Mouse (Mus musculus) retina, embryonic 14.5 days (tissue): ENCODE measurements around the gene Kcnj15.

Source experiments
- DNase-seq: peaks from one replicate; pipeline ENCODE4 v3.0.0-alpha.2; 2015; ENCODE audit warnings: low spot score

The Kcnj15 gene

DNA sequence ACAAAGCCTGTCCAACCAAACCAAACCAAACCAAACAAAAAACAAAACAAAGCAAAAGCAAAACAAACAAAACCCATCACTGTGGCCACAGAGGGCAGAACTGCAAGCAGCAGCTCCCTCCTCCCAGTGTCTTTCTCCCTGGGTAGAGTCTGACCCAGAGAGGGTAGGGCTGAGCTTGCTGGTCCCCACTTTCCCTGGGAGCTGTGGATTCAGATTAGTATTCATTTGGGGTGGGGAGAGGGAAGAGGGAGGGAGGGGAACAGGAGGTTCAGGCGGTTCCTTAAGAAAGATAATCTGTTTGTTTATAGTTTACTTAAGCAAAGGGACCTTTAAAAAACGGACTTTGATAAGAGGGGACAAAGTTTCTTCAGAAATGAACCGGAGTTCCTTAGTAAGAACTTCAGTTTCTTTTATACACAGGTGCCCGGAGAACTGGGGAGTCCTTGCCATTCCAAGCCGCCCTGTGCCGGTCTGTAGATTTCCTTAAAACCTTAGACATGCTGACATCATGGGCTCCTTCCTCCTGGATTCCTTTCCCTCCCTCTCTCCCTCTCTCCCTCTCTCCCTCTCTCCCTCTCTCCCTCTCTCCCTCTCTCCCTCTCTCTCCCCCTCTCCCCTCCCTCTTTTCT lies at the start of gene Kcnj15:
Gene Kcnj15, plus strand, starts transcription at position 293 of the 629 bp plus-strand sequence.
- no peak for DNase-seq

DNA sequence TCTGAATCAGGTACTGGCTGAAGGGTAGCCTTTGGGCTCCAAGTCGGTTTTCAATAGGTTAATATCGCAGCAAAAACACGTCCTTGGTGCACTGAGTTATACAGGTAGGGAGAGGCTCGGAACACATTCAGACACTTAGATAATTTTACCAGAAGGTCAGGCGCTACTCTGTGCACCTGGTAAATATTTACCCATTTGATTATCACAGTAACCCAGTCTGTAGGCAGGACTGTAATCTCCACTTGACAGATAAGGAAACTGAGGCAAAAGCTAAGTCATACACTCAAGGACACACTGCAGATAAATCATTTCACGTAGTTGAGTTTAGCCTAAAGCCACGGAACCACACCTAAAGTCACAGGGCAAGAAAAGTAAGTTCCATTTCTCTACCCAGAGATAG lies 49.1 kb upstream of the Kcnj15 start:
- DNase-seq, result no peak

DNA sequence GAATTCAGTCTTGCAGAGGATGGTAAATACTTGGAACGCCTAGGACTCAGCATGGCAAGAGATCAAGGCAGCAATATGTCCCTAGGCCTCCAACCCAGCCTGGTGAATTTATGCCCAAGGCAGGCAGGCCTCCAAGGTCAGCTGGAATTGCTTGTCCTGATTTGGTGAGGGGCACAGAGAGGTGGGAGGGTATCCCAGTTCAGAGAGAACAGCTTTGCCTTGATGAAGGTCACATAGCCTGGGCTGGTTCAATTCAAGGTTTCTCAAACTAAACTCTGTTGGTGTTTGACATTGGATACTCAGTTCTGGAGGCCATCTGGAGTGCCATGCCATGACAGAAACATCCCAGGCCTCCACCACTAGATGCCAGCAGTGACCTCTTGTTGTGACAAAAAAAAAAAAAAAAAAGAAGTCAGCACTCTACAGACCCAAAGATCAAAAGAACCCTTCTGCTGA lies 48.3 kb upstream of the Kcnj15 start:
- no peak for DNase-seq

DNA sequence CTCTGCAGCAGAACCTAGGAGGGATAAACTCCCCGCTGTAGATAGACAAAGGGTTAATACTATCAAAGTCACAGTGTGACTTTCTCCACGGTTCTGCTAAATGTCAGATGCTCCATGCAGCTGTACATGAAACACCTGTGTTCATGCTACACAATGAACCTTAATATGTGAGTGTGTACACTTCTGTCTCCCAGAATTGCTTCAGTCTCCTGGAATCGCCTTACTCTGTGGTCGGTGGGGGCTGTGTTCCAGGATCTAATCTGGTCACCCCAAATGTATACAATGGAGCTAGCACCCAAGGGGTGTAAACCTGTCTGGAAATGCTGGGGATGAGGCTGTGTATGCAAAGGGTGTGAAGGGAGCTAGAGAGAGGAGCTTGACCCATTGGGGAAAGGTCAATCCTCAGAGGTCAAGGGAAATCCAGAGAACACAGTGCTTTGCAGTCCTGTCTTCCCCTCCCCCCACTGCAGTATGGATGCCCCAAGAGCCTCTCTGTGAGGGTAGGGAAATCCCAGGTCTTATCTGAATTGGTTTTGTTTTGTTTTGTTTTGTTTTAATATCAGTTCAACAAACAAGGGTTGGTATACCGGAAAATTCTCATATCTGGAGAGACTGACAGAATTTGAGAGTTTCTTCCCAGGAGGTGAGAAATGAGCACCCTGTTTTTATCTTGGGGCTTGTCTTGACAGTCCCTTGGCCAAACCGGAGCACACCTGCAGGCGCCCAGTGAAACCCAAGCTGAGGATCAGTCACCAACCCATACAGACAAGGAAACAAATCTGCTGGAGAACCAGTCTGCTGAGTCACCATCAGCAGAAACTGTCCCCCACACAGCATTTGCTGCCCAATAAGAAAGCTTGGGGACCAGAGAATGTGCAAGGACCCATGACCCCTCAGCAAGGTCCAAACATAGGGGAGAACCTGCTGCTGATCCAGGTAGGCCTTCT lies 42.8 kb upstream of the Kcnj15 start:
- DNase-seq, result no peak

DNA sequence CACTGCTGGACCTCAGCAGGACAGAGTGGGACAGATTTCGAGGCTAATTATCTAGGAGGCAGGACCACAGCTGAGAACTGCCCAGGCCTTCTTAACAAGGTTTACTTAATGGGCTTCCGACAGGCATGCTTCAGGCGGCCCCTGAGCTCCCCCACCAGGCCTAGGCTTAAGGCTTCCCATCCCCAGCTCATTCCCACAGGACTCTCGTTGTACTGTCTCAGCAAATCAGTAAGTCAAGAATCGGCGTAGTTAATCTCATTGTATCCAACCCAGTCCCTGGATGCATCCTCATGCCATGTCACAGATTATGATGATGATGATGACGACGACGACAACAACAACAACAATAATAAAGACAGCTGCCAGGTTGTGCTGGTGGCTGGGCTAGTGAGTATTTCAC lies 41.6 kb upstream of the Kcnj15 start:
- no peak for DNase-seq

DNA sequence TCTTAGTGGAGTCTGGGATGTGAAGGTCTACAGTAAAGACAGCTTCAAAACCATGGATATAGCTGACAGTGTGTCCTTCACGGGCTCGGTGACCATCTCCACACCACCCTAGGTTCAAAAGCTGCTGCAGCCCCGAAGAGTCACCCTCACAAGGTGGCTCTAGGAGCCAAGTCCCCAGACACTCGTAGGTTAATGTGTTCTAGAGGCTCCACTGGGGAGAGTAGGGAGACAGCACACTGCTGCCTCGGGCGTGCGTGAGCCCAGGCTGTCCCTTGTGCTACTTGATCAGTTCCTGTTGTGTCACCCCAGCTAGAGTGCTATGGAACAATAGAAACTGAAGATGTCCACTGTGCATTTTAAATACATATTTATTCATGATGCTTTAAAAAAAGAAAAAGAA lies 41.0 kb upstream of the Kcnj15 start:
- no peak for DNase-seq

DNA sequence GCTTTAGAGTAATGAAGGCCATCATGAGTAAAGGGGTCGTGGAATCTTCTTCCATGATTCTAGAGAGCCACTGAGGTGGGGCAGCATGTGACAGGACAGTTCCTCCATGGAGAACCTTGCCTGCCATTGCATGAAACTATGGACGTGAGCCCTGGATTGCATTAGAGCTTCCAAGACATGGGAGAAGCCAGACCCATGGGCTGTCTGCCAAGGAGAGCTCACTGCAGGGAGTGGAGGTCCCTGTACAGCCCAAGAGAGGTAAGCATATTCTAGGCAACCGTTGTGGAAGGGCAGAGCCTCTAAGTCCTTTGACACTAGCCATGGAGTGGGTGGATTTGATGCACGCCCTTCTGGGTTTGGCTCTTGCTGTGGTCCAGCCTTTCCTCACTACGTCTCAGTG lies 40.5 kb upstream of the Kcnj15 start:
- DNase-seq, result no peak

DNA sequence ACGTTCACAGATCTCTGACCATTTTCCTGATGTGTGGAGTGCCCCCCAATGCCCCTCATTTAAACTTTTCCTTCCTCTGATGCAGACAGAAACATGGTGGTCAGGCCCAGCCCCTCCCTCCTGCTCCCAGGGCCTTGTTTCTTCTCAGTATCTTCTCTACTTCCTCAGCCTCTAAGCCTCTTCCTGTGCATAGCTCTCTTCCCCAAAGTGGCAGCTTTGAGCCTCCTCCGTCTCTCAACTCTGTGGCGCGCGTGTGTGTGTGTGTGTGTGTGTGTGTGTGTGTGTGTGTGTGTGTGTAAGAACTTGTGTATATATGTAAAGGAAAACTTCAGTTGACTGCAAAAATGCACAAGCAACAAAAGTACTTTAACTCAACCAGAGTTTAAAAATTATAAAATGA lies 38.6 kb upstream of the Kcnj15 start:
- DNase-seq, result no peak

DNA sequence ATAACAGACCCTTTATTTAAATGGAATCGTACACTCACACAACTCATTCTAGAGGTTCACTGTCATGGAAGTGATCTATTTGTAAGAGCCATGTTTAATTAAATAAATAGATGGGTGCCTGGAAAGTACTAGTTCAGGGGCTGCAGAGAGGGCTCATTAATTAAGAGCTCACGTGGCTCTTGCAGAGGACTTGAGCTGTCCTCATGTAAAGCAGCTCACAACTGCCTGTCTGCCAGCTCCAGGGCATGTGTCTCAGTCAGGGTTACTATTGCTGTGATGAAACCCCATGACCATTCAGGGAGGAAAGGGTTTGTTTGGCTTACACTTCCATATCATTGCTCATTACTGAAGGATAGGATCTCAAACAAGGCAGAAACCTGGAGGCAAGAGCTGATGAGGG lies 37.9 kb upstream of the Kcnj15 start:
- DNase-seq, result no peak

DNA sequence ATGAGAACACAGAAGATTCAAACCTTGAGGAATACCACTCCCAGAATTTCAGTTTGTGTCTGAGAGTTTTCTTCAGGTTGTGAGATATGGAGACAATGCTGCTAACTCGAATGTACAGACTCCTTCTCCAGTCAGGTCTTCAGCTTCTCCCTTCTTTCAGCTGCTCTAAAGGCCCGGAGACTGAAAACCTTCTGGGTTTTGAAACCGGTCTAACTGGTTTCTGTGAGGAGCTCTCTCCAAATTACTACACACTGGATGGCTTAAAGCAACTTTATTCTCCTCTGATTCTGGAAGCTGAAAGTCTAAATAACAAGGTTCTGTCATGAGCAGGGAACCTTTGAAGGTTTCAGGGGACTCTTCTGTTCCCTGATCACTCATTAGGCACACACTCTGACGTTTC lies 36.3 kb upstream of the Kcnj15 start:
- DNase-seq, result no peak

DNA sequence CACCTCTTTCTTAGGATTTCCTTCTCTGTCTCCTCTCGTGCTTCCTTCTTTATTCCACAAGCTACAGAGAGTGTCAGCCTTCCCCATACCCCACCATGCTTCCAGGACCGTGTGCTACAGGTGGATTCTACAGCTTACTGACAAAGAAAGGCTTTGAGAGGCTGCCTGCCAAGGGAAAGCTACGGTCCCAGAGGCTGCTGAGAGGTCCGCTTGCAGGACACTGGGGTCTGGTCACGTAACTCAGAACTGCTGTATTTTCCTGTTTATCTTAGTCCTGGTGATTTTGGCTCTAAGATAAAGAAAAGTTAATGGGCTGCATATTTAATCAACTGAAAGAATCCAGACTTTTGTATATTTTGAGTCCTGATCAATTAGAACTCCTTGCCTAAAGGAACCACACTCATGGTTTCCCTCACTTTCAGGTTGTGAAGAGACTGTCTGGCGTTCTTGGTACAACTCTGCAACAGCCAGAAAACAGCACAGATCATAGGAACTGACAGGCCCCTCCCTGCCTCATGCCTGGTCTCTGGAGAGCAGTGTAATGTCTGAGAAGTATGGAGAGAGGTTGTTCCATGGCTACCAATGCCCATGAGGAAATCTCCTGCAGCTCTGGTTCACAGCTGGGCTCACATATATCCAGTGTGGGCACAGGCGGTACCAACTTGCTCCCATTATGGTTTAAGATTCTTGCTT lies 35.2 kb upstream of the Kcnj15 start:
- DNase-seq, result no peak

DNA sequence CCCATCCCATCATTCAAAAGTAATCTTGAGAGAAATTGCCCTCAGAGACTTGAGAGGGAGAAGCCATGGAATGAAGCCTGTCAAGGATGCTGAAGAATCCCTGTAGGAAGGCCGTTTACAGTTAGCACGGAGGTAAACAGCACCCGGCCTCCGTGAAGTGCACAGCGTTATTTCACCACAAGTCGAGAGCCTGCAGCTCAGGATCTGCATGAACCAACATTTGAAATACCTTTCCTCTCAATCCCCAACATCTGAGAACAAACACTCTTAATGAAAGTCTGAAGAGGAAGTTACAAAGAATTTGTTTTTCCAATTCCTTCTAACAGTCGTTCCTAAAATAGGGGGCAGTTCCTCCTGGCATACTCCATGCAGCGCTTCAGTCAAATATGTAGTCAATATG lies 33.9 kb upstream of the Kcnj15 start:
- no peak for DNase-seq

DNA sequence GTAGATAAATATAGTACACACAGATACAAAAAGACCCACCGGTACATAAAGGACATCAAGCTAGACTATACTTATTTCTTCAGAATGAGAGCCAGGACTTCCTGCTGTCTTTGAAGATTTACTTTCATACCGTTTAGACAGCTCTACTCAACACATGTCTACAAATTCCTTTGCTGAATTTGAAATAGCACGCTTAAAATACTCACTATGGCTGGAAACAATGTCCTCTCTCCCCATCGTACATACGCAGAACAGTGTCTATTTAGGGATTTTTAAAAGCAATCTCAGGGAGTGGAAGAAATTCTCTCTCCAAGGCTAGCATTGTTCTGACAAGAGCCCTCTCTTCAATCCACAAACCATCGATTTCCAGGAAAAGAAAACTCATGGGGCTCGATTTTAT lies 32.1 kb upstream of the Kcnj15 start:
- no peak for DNase-seq

DNA sequence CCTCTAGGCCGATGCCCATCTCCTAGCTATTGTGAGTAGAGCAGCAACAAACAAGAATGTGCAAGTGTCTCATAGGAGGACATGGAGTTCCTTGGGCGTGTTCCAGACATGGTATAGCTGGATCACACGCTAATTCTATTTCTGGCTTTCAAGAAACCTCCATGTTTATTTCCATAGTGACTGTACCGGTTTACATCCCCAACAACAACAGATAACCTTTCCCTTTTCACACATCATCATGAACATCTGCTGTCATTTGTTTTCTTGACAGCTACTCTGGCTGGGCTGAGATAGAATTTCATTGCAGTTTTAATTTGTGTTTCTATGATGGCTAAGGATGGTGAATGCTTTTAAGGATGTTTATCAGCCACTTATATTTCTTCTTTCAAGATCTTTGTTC lies 25.6 kb upstream of the Kcnj15 start:
- no peak for DNase-seq

DNA sequence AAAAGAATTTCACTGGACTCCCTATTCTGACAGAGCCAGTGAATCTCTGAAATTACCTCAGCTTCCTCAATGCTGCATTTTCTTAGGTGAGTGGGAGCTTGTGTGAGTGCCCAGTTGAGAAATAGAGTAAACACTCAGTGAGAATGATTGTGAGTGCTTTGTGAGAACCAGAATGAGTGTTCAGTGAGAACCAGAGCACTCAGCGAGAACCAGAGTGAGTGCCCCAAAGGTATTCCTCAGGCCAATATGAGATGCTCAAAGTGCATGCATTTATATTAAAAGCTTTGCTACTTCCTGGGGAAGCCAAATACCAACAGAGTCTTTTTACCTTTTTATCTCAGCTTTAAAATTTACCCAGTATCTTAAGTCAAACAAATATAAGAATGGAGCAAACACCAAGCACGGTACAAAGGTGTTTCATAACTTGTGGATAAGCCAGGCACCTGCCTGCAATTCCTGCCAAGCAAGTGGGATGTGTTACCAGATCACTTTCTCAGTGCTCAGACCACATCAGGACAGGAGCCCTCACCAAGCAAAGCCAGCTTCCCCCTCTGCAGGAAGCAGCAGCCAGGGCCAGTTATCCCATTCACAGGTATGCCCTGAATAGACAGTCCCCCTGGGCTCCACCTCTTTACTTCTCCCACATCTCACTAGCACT lies 22.3 kb upstream of the Kcnj15 start:
- DNase-seq, result no peak

DNA sequence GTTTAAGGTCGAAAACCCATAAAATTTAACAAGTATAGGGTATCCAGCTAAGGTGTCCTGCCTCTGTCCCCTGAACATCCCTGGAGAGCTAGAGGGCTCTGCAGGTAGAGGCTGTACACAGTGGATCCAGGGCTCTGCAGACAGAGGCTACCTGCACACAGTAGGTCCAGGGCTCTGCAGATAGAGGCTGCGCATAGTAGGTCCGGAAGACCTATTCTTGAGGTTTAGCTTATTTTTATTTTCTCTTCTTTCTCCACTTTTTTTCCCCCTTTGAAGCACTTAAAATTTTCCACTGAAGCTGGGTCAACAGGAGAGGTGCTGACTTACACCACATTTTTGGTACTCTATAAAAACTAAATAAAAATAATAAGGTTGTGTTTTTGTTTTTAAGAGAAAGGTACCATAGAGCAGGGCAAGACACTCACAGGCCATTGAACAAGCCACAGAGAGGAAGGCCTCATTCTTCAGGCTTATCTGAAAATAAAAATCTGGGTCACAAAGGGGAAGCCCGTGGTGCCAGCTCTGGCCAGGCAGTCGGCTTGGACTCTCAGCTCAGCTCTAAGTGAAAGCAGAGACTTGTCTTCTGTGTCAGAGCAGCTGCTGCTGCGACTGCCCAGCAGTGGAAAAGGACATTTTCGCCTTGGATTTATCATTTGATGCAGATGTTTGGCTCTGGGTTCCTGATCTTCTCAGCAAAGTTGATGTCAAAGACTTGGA lies 18.0 kb upstream of the Kcnj15 start:
- DNase-seq, result no peak

DNA sequence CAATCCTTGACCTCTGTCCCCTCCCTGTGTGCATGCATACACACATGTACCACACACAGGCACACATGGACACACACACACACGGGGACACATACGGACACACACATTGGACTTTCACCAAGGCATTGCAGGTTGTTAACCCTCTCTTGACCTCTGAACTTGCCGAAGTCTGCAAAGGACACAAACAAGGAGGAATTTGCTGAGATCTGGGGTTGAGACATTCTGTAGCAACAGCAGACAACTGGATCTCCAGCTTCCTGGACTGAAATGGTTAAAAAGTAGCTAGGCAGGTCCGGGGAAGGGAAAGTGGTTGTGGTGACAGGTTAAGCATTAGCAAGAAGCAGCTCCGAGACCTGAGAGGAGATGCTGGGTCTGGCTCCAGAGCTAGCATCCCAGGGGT lies 16.7 kb upstream of the Kcnj15 start:
- DNase-seq, result no peak

DNA sequence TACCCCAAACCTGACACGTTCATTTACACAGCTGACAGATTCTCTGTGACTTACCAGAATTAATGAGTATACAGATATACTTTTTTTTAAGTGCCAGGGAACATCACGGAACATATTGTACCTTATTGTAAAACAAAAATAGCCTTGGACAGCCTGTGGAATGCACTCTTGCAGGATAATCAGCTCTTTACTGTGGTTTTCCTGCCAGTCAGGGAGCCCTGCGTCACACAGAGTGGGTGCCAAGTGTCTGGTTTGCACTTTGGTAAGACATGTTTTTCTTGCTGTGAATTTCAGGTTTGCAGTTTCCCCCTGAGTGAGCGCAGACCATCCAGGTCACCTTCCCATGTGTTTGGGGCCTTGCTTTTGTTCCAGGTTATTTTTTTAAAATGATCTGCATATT lies 15.8 kb upstream of the Kcnj15 start:
- no peak for DNase-seq

DNA sequence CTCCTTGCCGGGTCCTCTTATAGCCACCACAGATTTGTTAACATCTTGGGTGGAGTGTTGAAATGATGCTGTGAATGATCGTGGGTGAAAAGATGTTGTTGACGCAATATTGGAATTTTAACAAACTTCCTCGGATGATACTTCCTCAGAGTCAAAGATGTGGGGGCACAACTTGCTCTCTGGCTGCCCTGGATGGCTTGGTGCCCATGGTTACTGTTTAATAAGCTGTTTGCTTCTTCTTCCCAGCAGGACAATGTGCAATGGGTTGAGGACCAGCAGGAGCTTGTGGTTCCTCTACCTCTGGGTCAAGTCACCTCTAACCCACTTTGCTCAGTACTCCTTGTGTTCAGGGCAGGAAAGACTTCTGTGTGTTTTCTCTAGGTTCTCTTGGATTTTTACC lies 15.2 kb upstream of the Kcnj15 start:
- no peak for DNase-seq

DNA sequence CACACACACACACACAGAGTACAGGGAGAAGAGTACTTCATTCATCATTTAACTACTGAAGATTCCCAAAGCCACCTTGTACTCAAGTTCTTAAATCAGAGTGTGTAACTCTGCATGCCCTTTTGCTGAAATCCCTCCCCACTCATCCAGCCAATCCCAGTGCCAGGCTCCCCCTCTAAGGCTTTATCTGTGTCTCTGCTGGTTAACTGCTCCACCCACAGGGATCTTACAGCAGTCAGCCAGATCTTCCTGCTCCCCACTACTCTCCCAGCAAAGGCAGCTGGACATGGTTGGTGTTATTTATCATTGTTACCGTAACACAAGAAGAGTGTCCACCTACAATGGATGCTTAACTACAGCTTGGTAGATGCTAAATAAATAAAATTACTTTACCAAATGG lies 14.0 kb upstream of the Kcnj15 start:
- no peak for DNase-seq

DNA sequence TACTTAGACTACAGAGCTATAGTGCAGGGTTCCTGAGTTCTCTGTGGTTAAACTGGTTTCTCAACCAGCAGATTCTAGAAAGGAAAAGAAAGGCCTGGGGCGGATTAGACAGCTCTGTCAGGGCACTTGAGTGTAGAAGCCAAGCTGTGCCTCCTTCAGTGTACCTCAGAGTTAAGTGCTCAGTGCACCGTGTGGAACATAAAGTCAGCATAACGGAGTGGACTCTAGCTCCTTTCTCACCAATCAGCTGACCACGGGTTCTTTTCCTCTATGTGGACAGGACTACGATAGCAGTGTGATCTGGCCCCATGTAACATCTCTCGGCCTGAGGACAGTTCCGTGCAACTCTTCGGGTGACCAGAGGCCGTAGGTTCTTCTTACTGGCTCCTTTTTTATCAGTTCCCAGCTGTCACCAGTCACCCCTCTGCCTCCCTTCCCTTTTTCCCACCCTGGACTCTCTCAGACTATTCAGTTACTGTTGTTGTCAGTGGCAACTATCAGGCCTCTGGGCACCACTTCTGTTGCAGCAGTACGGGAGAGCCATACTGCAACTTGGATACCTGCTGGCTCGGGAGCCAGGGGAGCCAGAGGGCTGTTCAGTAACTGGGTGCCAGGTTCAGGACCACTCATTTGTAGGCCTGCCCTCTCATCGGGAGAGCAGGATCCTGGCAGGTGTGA lies 12.6 kb upstream of the Kcnj15 start:
- DNase-seq, result no peak
